Mouse (Mus musculus) lung, postnatal 0 days (tissue): ENCODE data around the gene Prdm16. TPM values are rescaled to one million over a fixed set of nuclear protein-coding genes. Genes with fewer than 3 reads are reported as not detected.

Experiments used
- ATAC-seq: fragments of 200-750 bp; cut with Nextera tagmentation; 2 replicates; pipeline ENCODE4 v1.8.0; 2017; ENCODE audit warnings: moderate library complexity
- DNase-seq: peaks from one replicate; pipeline ENCODE4 v3.0.0-alpha.2; 2016; ENCODE audit warnings: low spot score
- H3K27ac ChIP-seq: fragments of 300-500 bp; sonication (generic); 2 replicates; pipeline ENCODE4 v1.5.1; 2014; ENCODE audit warnings: antibody characterized with exemption, mild to moderate bottlenecking, low read length, mixed read lengths
- H3K27me3 ChIP-seq: fragments of 300-500 bp; sonication (generic); replicated peaks from 2 replicates; pipeline ENCODE4 v1.6.1; 2014; ENCODE audit warnings: low read length, mixed read lengths; ENCODE audit not compliant: insufficient read depth
- H3K36me3 ChIP-seq: fragments of 300-500 bp; sonication (generic); 2 replicates; pipeline ENCODE4 v1.6.1; 2014; ENCODE audit warnings: low read length, mixed read lengths; ENCODE audit not compliant: insufficient read depth
- H3K4me1 ChIP-seq: fragments of 300-500 bp; sonication (generic); 2 replicates; pipeline ENCODE4 v1.6.1; 2014; ENCODE audit warnings: antibody characterized with exemption, low read depth, low read length, mixed read lengths; ENCODE audit not compliant: insufficient read depth
- H3K4me2 ChIP-seq: fragments of 300-500 bp; sonication (generic); replicated peaks from 2 replicates; pipeline ENCODE4 v1.6.1; 2014; ENCODE audit warnings: low read depth, mild to moderate bottlenecking, low read length, moderate library complexity, mixed read lengths
- H3K4me3 ChIP-seq: fragments of 300-500 bp; sonication (generic); 2 replicates; pipeline ENCODE4 v1.5.1; 2014; ENCODE audit warnings: low read depth, low read length
- H3K9ac ChIP-seq: fragments of 300-500 bp; sonication (generic); replicated peaks from 2 replicates; pipeline ENCODE4 v1.6.1; 2014; ENCODE audit warnings: low read depth, mild to moderate bottlenecking
- H3K9me3 ChIP-seq: fragments of 300-500 bp; sonication (generic); 2 replicates; pipeline ENCODE4 v1.6.1; 2016; ENCODE audit warnings: low read length, mixed read lengths
- CTCF ChIP-seq: IDR thresholded peaks from 2 replicates; pipeline ENCODE4 v1.5.1; 2016; ENCODE audit warnings: antibody characterized with exemption, mild to moderate bottlenecking
- EP300 ChIP-seq: IDR thresholded peaks from 2 replicates; pipeline ENCODE4 v1.6.1; 2016; ENCODE audit warnings: antibody characterized with exemption, mild to moderate bottlenecking, control low read depth
- WGBS: fragments of 180-500 bp; shearing (Covaris S2); extraction: QIAGEN DNeasy Blood & Tissue Kit; methylation state at CpG from one replicate; pipeline ENCODE4 v1.1.7; 2014; 5-methylcytosine and 5-hydroxymethylcytosine counted together
- polyA plus RNA-seq: library from polyadenylated mRNA; unstranded; fragments of >200 nt; fragmentation: Nextera tagmentation; extraction: Ambion mirVana; gene quantifications from 2 replicates; pipeline ENCODE4 v1.2.1, GENCODE M21; 2015

The Prdm16 gene
- polyA plus RNA-seq, 1 experiment from 2014 or later: 15.2 TPM

DNA sequence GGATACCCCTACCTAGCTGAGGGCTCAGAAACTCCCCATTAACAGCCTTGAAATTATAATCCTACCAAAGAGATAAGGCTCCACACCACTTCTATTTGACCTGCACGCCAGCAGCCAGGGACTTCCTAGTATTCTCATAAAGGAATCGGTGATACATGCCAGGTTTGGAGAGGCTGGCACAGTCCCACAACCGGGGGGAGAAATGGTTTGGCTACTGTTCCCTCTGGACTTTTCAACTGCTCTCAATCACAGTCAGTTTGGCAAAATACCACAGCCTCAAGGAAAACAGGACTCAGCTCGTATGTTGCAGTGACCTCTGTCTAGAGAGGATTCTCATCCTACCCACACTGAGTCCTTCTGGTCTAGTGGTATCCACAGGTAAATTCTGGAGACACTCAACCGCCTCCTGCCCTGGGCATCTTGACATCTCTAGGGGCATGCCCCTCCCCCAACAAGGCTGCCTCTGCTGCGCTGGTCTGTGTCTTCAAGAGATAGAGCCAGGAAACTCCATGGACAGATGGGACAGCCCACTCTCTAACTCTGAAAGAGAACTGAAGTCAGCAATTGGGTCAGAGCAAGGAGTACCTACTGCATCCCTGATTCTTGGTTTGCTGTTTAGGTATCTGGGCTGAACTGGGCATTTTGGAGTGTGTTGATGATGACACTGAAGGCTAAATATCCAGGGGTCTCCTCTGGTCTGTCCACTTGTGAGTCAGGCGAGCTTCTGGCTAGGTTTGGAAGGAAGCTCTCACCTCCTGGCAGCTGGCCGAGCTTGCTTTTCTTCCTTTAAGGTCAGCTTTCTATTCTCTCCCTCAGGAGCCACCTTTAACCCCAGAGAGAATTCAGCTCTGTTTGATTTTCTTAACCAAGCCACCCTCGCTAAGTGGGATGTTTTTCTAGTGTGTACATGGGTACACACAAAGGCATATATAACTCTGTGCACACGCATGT lies 234.4 kb downstream of the Prdm16 start:
- no peak for TF ChIP-seq CTCF
- TF ChIP-seq EP300: no peak
- no peak overlapping the region for H3K4me3 ChIP-seq
- DNase-seq (no peak), ATAC-seq (no peak)
- H3K4me2 ChIP-seq: no peak overlapping the region
- no peaks in the 10 kb centered on the region for H3K36me3 ChIP-seq
- no peak overlapping the region for H3K9ac ChIP-seq
- no peaks in the 10 kb centered on the region for H3K9me3 ChIP-seq
- no peak overlapping the region for H3K27ac ChIP-seq
- 0 out of 2 replicates have a peak, but pooled peaks cover 9% of the 10 kb centered on the region for H3K4me1 ChIP-seq
- 41% methylated on average over 10 of the region's 10 CpGs for WGBS
- H3K27me3 ChIP-seq: no peaks in the 10 kb centered on the region

DNA sequence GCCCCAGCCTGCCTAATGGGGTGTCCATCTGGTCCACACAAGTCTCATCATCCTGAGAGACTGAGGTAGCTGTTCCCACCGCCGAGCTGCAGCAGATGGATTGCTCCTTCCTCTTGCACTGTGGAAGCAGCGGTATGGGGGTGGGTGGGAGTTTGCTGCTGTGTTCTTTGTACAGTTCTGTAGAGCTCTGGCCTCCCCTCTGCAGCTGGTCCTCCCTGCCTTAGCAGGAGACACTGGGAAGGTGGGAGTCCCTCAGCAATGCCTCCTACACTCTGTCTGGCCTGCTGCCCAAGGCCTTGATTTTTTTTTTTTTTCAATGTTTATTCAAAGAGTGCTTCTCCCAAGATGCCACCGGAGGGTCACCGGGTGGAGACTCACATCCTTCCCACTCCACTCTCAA lies 235.3 kb downstream of the Prdm16 start:
- Histone ChIP-seq H3K9ac (no peak overlapping the region), H3K4me3 (no peak overlapping the region), H3K4me1 (0 out of 2 replicates have a peak, but pooled peaks cover 9% of the 10 kb centered on the region), H3K27me3 (no peaks in the 10 kb centered on the region), H3K4me2 (no peak overlapping the region), H3K27ac (no peak overlapping the region), H3K36me3 (no peaks in the 10 kb centered on the region), H3K9me3 (no peaks in the 10 kb centered on the region)
- no peak for DNase-seq
- ATAC-seq: no peak
- 7% methylated on average over 4 of the region's 5 CpGs for WGBS
- TF ChIP-seq EP300 (no peak), CTCF (no peak)

DNA sequence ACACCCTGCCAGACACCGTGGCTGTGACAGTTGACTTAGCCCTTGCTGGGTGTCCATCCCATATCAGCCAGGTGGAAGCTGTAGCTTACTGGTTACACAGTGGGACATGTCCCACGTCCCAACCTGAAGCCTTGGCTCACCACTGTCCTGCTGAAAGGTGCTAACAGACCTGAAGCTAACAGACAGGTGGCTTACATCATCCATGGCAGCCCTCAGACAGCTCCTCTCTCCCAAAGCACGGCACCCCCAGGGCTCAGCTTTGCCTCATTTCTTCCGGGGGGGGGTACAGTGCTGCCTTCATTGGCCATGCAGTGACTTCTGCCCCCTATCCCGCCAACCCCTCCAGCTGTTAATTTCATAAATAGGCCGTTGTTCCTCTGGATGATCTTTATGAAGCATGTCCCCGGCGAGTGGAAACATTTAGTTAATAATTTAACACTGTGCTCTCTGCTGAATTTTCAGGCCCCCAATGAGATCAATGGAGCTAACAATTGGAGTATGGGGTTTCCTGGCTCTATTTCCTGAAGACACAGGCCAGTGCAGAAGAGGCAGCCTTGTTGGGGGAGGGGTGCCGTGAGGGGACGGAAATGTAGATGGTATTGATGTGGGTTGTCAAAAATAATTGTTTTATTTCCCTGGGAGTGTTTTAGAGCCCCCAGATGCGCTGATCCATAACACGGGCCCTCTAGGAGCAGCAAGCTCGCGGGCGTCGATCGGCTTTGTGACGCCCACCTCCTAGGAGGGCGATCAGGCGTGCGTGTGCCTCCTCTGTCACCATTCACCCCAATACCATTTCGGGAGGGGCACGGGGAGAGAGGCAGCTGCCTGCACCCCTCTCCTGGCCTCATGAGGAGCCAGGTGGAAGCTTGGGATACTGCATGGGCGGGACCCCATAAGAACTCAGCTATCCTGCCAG lies 236.2 kb downstream of the Prdm16 start:
- Histone ChIP-seq H3K36me3 (no peaks in the 10 kb centered on the region), H3K27me3 (no peaks in the 10 kb centered on the region), H3K27ac (no peak overlapping the region), H3K4me2 (no peak overlapping the region), H3K9ac (no peak overlapping the region), H3K4me3 (no peak overlapping the region), H3K9me3 (no peaks in the 10 kb centered on the region), H3K4me1 (0 out of 2 replicates have a peak, but pooled peaks cover 9% of the 10 kb centered on the region)
- WGBS: 74% methylated on average over 24 of the region's 24 CpGs
- TF ChIP-seq CTCF (no peak), EP300 (no peak)
- ATAC-seq: no peak
- no peak for DNase-seq

DNA sequence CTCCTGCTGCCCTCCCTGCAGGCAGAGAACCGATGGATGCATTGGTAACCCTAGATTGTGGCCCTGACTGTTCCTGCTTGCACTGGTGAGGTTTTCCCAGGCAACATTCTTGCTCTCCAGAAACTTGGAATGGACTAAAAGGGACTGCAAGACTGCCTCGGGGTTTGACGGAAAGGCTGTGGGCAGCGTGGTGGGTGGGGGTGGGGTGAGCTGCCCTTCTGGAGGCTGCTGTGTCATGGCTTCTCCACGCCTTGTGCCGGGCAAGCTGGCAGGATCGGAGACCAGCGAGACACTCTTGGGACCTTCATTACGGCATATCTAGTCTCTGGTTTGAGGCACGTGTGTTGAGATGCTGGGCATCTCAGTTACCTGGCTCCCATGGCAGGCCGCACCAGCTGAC lies 237.0 kb downstream of the Prdm16 start:
- H3K27ac ChIP-seq: no peak overlapping the region

DNA sequence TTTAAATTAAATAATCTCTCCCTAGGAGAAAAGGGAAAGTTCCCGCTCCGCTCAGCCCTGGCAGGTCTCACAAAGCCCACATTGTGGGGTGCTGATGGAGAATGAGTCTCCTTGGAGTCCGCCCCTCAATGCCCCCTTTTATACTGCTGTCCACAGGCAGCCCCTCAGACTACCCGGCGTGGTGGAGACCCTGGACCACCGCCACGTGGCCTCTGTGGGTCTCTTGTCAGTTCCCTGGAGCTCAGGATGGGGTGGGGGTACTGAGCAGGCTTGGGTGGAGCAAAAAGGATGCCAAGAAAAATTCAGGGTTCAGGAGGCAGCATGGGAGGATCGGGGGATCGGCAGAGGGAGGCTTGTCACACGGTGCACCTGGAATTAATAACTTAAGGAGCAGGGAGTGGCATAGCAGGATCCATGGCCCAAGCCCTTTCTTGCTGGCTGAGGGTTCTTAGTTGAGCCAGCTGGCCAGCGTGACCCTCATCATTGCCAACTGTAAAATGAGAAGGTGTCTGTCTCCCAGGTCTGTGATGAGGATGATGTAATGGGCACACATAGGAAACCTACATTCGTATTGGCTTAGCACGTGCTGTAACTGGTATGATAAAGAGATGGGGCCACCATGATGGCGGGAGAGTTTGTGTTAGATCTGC lies 239.9 kb downstream of the Prdm16 start:
- Histone ChIP-seq H3K9ac (no peak overlapping the region), H3K27me3 (no peaks in the 10 kb centered on the region), H3K36me3 (no peaks in the 10 kb centered on the region), H3K4me1 (0 out of 2 replicates have a peak, but pooled peaks cover 2% of the 10 kb centered on the region), H3K9me3 (no peaks in the 10 kb centered on the region), H3K4me2 (no peak overlapping the region), H3K27ac (no peak overlapping the region), H3K4me3 (no peak overlapping the region)
- DNase-seq (no peak), ATAC-seq (no peak)
- 84% methylated on average over 14 of the region's 14 CpGs for WGBS
- TF ChIP-seq CTCF (no peak), EP300 (no peak)

More for the DNA sequence above, 237.0 kb downstream of the Prdm16 start:
- ATAC-seq (no peak), DNase-seq (no peak)
- H3K4me2 ChIP-seq: no peak overlapping the region
- no peak overlapping the region for H3K9ac ChIP-seq
- no peak for TF ChIP-seq EP300
- TF ChIP-seq CTCF: no peak
- no peak overlapping the region for H3K4me3 ChIP-seq
- WGBS: 78% methylated on average over 11 of the region's 11 CpGs
- no peaks in the 10 kb centered on the region for H3K27me3 ChIP-seq
- no peaks in the 10 kb centered on the region for H3K36me3 ChIP-seq
- H3K9me3 ChIP-seq: no peaks in the 10 kb centered on the region
- H3K4me1 ChIP-seq: 0 out of 2 replicates have a peak, but pooled peaks cover 9% of the 10 kb centered on the region
